Mouse (Mus musculus) midbrain, embryonic 16.5 days (tissue): Measurements from ENCODE around the gene Tuba3a. TPM values are rescaled to one million over a fixed set of nuclear protein-coding genes. Genes with fewer than 3 reads are reported as not detected.

Experiments
- ATAC-seq: fragments of 200-750 bp; cut with Nextera tagmentation; 2 replicates; pipeline ENCODE4 v1.8.0; 2017; ENCODE audit warnings: moderate TSS enrichment
- H3K27ac ChIP-seq: fragments of 300-500 bp; sonication (generic); 2 replicates; pipeline ENCODE4 v1.5.1; 2014; ENCODE audit warnings: mild to moderate bottlenecking, low read length, mixed read lengths
- H3K27me3 ChIP-seq: fragments of 300-500 bp; sonication (generic); 2 replicates; pipeline ENCODE4 v1.6.1; 2014; ENCODE audit warnings: low read depth, low read length, mixed read lengths; ENCODE audit not compliant: control insufficient read depth, insufficient read depth
- H3K36me3 ChIP-seq: fragments of 300-500 bp; sonication (generic); 2 replicates; pipeline ENCODE4 v1.6.1; 2014; ENCODE audit warnings: mild to moderate bottlenecking, low read length, moderate library complexity, mixed read lengths; ENCODE audit not compliant: control insufficient read depth, insufficient read depth
- H3K4me1 ChIP-seq: fragments of 300-500 bp; sonication (generic); 2 replicates; pipeline ENCODE4 v1.6.1; 2014; ENCODE audit warnings: mild to moderate bottlenecking, low read length, mixed read lengths; ENCODE audit not compliant: control insufficient read depth, insufficient read depth
- H3K4me2 ChIP-seq: fragments of 300-500 bp; sonication (generic); 2 replicates; pipeline ENCODE4 v1.6.1; 2014; ENCODE audit warnings: mild to moderate bottlenecking, low read length, mixed read lengths
- H3K4me3 ChIP-seq: fragments of 300-500 bp; sonication (generic); 2 replicates; pipeline ENCODE4 v1.5.1; 2014; ENCODE audit warnings: low read depth, mild to moderate bottlenecking, low read length, moderate library complexity, mixed read lengths
- H3K9ac ChIP-seq: fragments of 300-500 bp; sonication (generic); 2 replicates; pipeline ENCODE4 v1.6.1; 2014; ENCODE audit warnings: low read depth, low read length, mixed read lengths
- H3K9me3 ChIP-seq: fragments of 300-500 bp; sonication (generic); replicated peaks from 2 replicates; pipeline ENCODE4 v1.6.1; 2014; ENCODE audit warnings: mild to moderate bottlenecking, low read length, mixed read lengths; ENCODE audit not compliant: control insufficient read depth, poor library complexity, severe bottlenecking
- WGBS: fragments of 180-500 bp; shearing (Covaris S2); extraction: QIAGEN DNeasy Blood & Tissue Kit; methylation state at CpG from one replicate; pipeline ENCODE4 v1.1.7; 2014; 5-methylcytosine and 5-hydroxymethylcytosine counted together
- polyA plus RNA-seq: library from polyadenylated mRNA; unstranded; fragments of >200 nt; fragmentation: Nextera tagmentation; extraction: Ambion mirVana; gene quantifications from 2 replicates; pipeline ENCODE4 v1.2.1, GENCODE M21; 2015

Gene Tuba3a
- polyA plus RNA-seq, 1 experiment from 2014 or later = not detected

DNA sequence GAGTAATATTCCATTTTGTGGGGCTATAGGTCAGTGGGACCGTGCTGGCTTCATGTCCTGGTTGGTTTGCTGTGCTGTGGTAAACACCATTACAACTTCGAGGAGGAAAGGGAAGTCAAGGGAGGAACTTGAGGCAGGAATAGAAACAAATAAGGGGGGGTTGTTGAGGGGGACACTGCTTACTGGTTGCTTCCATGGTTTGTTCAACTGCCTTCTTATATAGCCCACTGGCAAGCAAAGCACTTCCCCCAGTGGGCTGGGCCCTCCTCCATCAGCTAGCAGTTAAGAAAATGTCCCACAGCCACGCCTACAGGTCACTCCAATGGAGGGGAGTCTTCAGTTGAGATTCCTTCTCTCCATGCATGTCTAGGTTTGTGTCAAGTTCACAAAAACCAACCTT, 33.6 kb downstream of the Tuba3a start:
- Histone ChIP-seq H3K4me1 (no peaks in the 10 kb centered on the region), H3K9ac (no peak overlapping the region), H3K27me3 (no peaks in the 10 kb centered on the region), H3K9me3 (no peaks in the 10 kb centered on the region), H3K27ac (no peak overlapping the region), H3K36me3 (no peaks in the 10 kb centered on the region), H3K4me3 (no peak overlapping the region), H3K4me2 (no peak overlapping the region)
- WGBS = 92% methylated on average over 3 of the region's 3 CpGs
- no peak for ATAC-seq

DNA sequence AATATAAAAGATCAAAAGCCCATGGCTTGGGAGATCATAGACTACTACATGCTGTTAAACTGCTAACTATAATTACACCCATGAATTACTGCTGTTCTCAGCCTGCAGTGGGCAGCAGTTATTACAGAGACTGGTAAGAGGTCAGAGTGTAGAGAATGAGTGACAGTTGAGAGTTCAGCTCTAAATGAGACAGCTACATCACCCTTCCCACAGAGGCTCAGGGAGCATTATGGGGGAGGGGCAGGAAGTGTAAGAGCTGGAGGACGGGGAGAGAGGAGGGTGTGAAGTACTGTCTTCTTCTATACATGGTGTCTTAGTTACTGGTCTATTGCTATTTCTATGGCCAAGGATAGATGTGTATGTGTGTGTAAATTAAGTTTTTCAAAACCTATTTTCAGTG, 41.3 kb downstream of the Tuba3a start:
- Histone ChIP-seq H3K9ac (no peak overlapping the region), H3K27ac (no peak overlapping the region), H3K4me3 (no peak overlapping the region), H3K4me2 (no peak overlapping the region), H3K36me3 (no peaks in the 10 kb centered on the region), H3K9me3 (no peaks in the 10 kb centered on the region), H3K4me1 (no peaks in the 10 kb centered on the region), H3K27me3 (no peaks in the 10 kb centered on the region)
- WGBS = 69% methylated on average over 1 of the region's 1 CpGs
- no peak for ATAC-seq

DNA sequence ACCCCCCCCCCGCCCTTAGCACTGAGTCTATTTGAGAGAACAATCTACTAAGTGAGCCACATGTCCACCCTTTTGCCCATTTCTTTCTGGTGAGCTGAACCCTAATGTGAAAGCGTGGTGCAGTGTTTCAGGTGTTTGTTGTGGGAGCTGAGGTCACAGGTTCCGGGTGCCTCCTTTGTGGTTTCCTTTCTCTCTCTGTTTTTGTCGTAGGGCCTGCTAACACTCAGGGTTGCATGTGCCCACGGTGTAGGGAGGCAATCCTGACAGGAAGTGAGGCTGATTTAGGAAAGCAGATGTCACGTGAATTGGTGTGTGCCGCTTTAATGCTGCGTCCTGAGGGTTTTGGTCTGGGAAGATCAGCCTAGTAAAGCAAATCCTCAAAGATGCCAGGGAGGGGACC, 44.3 kb downstream of the Tuba3a start:
- Histone ChIP-seq H3K27me3 (no peaks in the 10 kb centered on the region), H3K9me3 (no peaks in the 10 kb centered on the region), H3K4me1 (no peaks in the 10 kb centered on the region), H3K4me2 (no peak overlapping the region), H3K36me3 (no peaks in the 10 kb centered on the region), H3K9ac (no peak overlapping the region), H3K27ac (no peak overlapping the region), H3K4me3 (no peak overlapping the region)
- ATAC-seq = no peak
- 86% methylated on average over 8 of the region's 8 CpGs for WGBS

DNA sequence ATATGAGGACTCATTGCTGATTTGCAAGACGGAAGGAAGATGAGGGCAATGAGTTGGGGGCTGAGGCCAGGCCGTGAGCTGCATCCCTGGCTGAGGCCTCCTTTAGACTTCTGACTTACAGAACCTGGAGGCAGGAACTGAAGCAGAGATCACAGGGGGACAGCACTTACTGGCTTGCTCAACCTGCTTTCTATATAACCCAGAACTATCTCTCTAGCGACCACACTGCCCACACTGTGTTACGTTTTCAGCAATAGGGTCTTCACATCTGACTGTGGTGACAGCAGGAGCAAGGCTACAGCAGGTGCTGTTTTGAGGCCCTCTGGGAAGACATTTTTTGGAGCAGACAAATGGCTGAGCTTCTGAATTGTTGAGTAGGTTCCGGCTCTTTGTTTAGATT, 45.2 kb downstream of the Tuba3a start:
- Histone ChIP-seq H3K27me3 (no peaks in the 10 kb centered on the region), H3K36me3 (no peaks in the 10 kb centered on the region), H3K4me2 (no peak overlapping the region), H3K4me1 (no peaks in the 10 kb centered on the region), H3K9me3 (no peaks in the 10 kb centered on the region), H3K27ac (no peak overlapping the region), H3K4me3 (no peak overlapping the region), H3K9ac (no peak overlapping the region)
- ATAC-seq = no peak
- 87% methylated on average over 5 of the region's 5 CpGs for WGBS

DNA sequence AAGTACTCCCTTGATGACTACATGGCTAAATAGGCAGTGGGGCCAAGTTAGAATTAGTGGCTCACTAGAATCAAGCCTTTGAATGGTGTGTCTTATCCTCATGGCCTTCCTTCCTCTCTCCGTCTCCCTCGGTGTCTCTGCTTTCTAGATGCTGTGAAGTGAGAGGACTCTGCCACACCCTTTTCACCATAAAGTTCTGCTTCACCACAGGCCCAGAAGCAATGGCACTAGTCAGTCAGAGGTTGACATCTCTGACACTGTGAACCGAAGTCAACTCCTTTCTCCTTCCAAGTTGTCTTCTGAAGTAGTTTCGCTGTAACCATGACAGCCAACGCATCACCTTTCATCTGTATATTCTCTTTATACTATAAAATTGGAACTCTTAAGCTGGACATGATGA, 46.3 kb downstream of the Tuba3a start:
- WGBS = 92% methylated on average over 5 of the region's 5 CpGs

DNA sequence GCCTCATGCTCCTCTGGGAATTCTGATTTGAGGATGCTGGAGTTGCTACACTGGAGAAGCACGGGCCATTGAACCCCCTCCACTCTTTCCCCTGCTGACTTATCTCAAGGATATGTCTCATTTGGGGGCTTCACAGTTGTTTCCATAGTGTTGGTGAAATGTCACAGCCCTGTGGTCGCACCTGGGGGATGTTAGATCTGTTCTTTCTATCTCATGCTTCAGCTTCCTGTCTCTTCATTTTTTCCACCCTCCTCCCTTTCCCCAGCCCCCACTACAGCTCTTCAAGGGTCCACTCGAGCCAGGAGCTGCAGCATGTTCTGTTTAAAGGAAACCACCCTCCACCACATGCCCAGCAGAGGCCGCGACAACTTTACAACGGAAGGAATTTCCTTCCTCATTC, 47.4 kb downstream of the Tuba3a start:
- Histone ChIP-seq H3K4me1 (no peaks in the 10 kb centered on the region), H3K4me2 (no peak overlapping the region), H3K36me3 (no peaks in the 10 kb centered on the region), H3K9me3 (no peaks in the 10 kb centered on the region), H3K9ac (no peak overlapping the region), H3K4me3 (no peak overlapping the region), H3K27ac (no peak overlapping the region), H3K27me3 (no peaks in the 10 kb centered on the region)
- WGBS = 87% methylated on average over 6 of the region's 6 CpGs
- ATAC-seq = no peak

More for the DNA sequence above, 46.3 kb downstream of the Tuba3a start:
- no peaks in the 10 kb centered on the region for H3K36me3 ChIP-seq
- no peak overlapping the region for H3K9ac ChIP-seq
- no peak overlapping the region for H3K4me3 ChIP-seq
- no peak overlapping the region for H3K4me2 ChIP-seq
- H3K27me3 ChIP-seq = no peaks in the 10 kb centered on the region
- no peak for ATAC-seq
- no peak overlapping the region for H3K27ac ChIP-seq
- H3K4me1 ChIP-seq = no peaks in the 10 kb centered on the region
- H3K9me3 ChIP-seq = no peaks in the 10 kb centered on the region

DNA sequence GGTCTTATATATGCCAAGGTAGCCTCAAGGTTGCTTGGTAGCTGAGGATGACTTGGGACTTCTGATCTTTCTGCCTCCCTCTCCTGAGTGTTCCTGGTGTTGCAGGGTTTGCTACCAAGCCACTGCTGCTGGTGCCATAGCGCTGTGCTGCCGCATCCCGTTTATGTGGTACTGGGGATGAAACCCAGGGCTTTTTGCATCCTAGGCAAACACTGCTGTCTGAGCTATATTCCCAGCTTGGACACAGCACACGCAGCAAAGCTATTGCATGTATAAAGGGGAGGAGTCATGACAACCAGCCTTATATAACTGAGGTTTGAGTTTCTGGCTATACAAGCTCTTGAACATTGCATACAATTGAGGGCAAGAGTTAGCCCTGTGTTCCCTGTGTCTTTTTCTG, 48.4 kb downstream of the Tuba3a start:
- no peaks in the 10 kb centered on the region for H3K36me3 ChIP-seq
- H3K27me3 ChIP-seq = no peaks in the 10 kb centered on the region
- no peaks in the 10 kb centered on the region for H3K9me3 ChIP-seq
- no peak overlapping the region for H3K4me3 ChIP-seq
- H3K4me1 ChIP-seq = no peaks in the 10 kb centered on the region
- H3K9ac ChIP-seq = no peak overlapping the region
- ATAC-seq = no peak
- no peak overlapping the region for H3K4me2 ChIP-seq
- H3K27ac ChIP-seq = no peak overlapping the region
- 87% methylated on average over 4 of the region's 4 CpGs for WGBS

DNA sequence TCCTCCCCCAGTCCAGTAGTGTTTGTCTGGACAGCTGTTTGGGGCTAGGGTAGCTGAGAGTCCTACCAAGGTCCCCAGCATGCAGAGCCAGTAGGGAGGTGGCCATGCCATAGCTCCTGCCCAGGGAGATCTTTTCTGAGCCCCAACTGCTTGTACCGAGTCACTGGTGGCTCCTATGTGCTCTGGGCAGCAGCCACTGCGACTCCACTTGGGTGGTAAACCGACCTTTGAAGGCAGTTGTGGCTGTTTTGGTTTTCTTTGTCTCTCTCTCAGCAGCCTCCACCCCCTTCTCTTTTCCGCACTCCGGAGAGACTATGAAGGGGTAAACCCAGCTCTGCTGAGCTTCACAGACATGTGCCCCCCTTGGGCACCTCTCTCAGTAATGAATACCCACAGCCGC, 49.1 kb downstream of the Tuba3a start, which contains the start of gene Cd27:
Gene Cd27, minus strand, starts transcription at position 229 of the 400 bp plus-strand sequence.
- ATAC-seq = no peak
- H3K27ac ChIP-seq = no peak within 1 kb of the TSS
- H3K9me3 ChIP-seq = no peaks in the 10 kb centered on the region
- WGBS = 27% methylated on average over 6 of the region's 6 CpGs
- H3K4me2 ChIP-seq = no peak within 1 kb of the TSS
- peaks cover 4% of the 10 kb centered on the region for H3K4me1 ChIP-seq
- no peaks in the 10 kb centered on the region for H3K27me3 ChIP-seq
- H3K4me3 ChIP-seq = no peak within 1 kb of the TSS
- H3K36me3 ChIP-seq = no peaks in the 10 kb centered on the region
- H3K9ac ChIP-seq = no peak within 1 kb of the TSS

DNA sequence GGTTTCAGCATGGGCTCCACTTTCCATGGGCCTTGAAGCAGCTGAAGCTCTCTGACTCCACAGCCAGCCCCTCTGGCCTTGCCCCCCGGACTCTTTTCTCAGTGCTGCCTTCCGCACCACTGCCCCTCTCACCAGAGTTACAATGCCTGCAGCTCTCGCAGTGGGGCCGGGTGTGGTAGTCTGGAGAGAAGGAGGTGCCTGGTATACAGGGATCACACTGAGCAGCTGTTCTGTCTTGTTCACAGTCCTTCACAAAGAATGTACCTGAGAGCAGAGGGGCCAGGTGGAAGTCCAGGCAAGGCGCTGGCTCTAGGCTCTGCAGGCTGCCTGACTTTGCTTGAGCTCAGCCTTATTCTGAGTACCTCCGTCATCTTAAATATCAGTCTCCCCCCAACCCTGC, 49.5 kb downstream of the Tuba3a start:
- Histone ChIP-seq H3K4me1 (peaks cover 9% of the 10 kb centered on the region), H3K9ac (no peak overlapping the region), H3K36me3 (no peaks in the 10 kb centered on the region), H3K27me3 (no peaks in the 10 kb centered on the region), H3K9me3 (no peaks in the 10 kb centered on the region), H3K4me2 (no peak overlapping the region), H3K4me3 (no peak overlapping the region), H3K27ac (no peak overlapping the region)
- 54% methylated on average over 6 of the region's 6 CpGs for WGBS
- ATAC-seq = no peak

DNA sequence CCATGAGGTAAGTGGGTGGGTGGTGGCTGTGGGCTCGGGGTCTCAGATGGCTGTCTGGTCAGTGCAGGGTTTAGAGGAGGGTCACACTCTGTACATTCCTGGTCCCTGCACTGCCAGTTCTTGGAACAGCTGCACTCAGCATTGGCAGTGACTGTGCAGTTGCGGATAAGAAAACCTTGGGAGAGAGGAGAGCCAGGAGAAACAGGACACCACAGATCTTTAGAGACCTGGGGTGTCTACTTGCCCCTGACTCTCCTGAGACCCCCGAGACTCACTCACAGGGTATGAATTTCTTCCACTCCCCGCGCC, 51.4 kb downstream of the Tuba3a start:
- Histone ChIP-seq H3K4me2 (no peak overlapping the region), H3K4me3 (no peak overlapping the region), H3K27me3 (no peaks in the 10 kb centered on the region), H3K27ac (no peak overlapping the region), H3K9ac (no peak overlapping the region), H3K4me1 (peaks cover 20% of the 10 kb centered on the region), H3K9me3 (no peaks in the 10 kb centered on the region), H3K36me3 (no peaks in the 10 kb centered on the region)
- 87% methylated on average over 5 of the region's 5 CpGs for WGBS
- ATAC-seq = no peak
